Mouse (Mus musculus): ENCODE measurements around the gene Dnase2a. TPM values are rescaled to one million over a fixed set of nuclear protein-coding genes. Genes with fewer than 3 reads are reported as not detected.

Dnase2a gene
- polyA plus RNA-seq, 1 experiment from 2014 or later, result 14.8 TPM

GRCm38 (mm10) chr8:84925557-84925956, 17.2 kb downstream of the Dnase2a start:
- H3K9me3 ChIP-seq, result no peaks in the 10 kb centered on the region
- H3K4me3 ChIP-seq, result no peak overlapping the region
- H3K4me2 ChIP-seq (replicated peaks), result no peak overlapping the region
- no peak overlapping the region for H3K9ac ChIP-seq
- peaks cover 24% of the 10 kb centered on the region for H3K27me3 ChIP-seq
- no peak for ATAC-seq (ENCODE audit: insufficient number of reproducible peaks, insufficient read depth, low FRiP score, low TSS enrichment)
- H3K36me3 ChIP-seq, result no peaks in the 10 kb centered on the region
- no peak overlapping the region for H3K27ac ChIP-seq
- WGBS, result 81% methylated on average over 7 of the region's 7 CpGs
- H3K4me1 ChIP-seq, result no peaks in the 10 kb centered on the region

GRCm38 (mm10) chr8:84927513-84927912, 19.2 kb downstream of the Dnase2a start:
- Histone ChIP-seq H3K9me3 (no peaks in the 10 kb centered on the region), H3K4me1 (no peaks in the 10 kb centered on the region), H3K9ac (no peak overlapping the region), H3K27ac (no peak overlapping the region), H3K27me3 (peaks cover 39% of the 10 kb centered on the region), H3K4me3 (no peak overlapping the region), H3K36me3 (no peaks in the 10 kb centered on the region), H3K4me2 (replicated peaks) (no peak overlapping the region)
- ATAC-seq (ENCODE audit: insufficient number of reproducible peaks, insufficient read depth, low FRiP score, low TSS enrichment), result no peak
- 92% methylated on average over 1 of the region's 1 CpGs for WGBS

DNA sequence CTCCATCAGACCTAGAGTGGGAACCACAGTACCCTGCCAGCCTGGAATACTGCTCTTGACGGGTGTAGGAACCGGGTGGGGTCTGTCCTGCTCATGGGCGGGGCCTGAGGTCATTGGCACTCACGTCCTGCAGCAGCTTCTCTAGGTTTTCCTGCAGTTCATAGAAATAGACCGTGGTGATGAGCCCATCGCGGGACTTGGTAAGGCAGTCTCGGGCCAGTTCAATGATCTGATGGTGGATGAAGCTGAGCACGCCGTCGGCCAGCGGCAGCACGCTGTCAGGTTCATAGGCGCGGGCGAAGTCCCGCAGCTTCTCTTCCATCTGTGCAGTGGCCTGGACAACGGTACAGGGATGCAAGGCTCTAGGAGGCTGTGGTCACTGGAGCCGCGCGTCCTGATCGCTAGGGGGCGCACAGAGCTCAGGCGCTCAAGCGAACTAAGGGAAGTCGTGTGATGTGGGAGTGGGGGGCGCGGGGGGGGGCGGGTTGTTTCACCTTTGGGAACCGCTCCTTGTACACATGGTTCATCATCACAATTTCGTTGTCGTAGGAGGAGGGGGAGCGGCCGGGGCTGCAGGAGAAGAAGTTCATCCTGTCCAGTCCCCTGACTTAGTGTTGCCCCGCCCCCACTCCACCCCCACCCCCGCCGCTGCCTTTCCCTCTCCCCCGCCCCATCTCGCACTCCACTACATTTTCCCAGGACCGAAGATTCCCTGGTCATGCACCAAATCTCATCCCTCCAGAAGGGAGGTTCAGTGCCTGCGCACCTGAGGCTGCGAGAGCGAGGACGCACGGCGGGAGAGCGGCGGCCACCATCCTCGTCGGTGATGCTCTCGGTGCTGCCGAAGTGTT, 20.3 kb downstream of the Dnase2a start:
- peak overlapping the region; percentile 31; the same call in 1 of the 2 replicates for H3K9ac ChIP-seq
- peaks cover 41% of the 10 kb centered on the region for H3K27me3 ChIP-seq
- WGBS, result 4% methylated on average over 47 of the region's 52 CpGs

DNA sequence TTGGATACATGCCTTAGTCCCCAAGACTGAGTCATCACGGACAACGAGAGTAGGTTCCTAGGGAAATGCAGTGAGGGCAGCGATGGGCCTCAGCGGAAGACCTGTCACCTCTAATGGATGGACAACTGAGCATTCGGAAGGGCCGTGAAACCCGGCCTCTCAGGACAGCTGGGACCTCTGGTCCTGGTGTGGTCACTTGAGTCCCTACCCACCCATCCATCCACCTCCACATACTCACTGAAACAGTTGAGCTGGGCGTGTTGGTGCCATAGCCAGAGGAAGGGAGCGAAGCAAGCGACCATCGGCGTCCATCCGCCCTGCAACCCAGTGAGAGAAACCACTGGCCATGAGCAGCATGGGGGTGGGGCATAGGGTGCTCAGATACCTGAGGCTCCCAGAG, 22.2 kb downstream of the Dnase2a start:
- H3K4me1 ChIP-seq, result peaks cover 7% of the 10 kb centered on the region; the same call in 1 of the 2 replicates
- H3K27ac ChIP-seq, result no peak overlapping the region
- no peak overlapping the region for H3K4me2 ChIP-seq (replicated peaks)
- WGBS, result 83% methylated on average over 13 of the region's 13 CpGs
- H3K9ac ChIP-seq, result no peak overlapping the region
- no peaks in the 10 kb centered on the region for H3K36me3 ChIP-seq
- no peak overlapping the region for H3K4me3 ChIP-seq
- no peak for ATAC-seq (ENCODE audit: insufficient number of reproducible peaks, insufficient read depth, low FRiP score, low TSS enrichment)
- H3K9me3 ChIP-seq, result no peaks in the 10 kb centered on the region
- peaks cover 60% of the 10 kb centered on the region for H3K27me3 ChIP-seq

More for the DNA sequence above, 20.3 kb downstream of the Dnase2a start:
- Histone ChIP-seq H3K4me2 (replicated peaks) (peak overlapping the region; percentile 67), H3K9me3 (no peaks in the 10 kb centered on the region), H3K36me3 (no peaks in the 10 kb centered on the region), H3K27ac (no peak overlapping the region), H3K4me3 (peak overlapping the region; percentile 36), H3K4me1 (no peaks in the 10 kb centered on the region)
- ATAC-seq (ENCODE audit: insufficient number of reproducible peaks, insufficient read depth, low FRiP score, low TSS enrichment), result peak; percentile 66; the same call in 1 of the 2 replicates

GRCm38 (mm10) chr8:84933767-84934559, 25.6 kb downstream of the Dnase2a start:
- Histone ChIP-seq H3K9me3 (no peaks in the 10 kb centered on the region), H3K27me3 (peaks cover 83% of the 10 kb centered on the region), H3K27ac (no peak overlapping the region), H3K36me3 (no peaks in the 10 kb centered on the region), H3K4me2 (replicated peaks) (no peak overlapping the region), H3K9ac (no peak overlapping the region), H3K4me3 (no peak overlapping the region), H3K4me1 (peaks cover 16% of the 10 kb centered on the region)
- ATAC-seq (ENCODE audit: insufficient number of reproducible peaks, insufficient read depth, low FRiP score, low TSS enrichment), result no peak
- 77% methylated on average over 16 of the region's 16 CpGs for WGBS

- ATAC-seq (ENCODE audit: insufficient number of reproducible peaks, insufficient read depth, low FRiP score, low TSS enrichment), result peak; percentile 77
- peak overlapping the region; percentile 6; the same call in 1 of the 2 replicates for H3K4me3 ChIP-seq
- no peak overlapping the region for H3K27ac ChIP-seq
- H3K9me3 ChIP-seq, result no peaks in the 10 kb centered on the region
- 2% methylated on average over 15 of the region's 15 CpGs for WGBS
- no peaks in the 10 kb centered on the region for H3K36me3 ChIP-seq
- peaks cover 16% of the 10 kb centered on the region for H3K4me1 ChIP-seq
- peaks cover 78% of the 10 kb centered on the region for H3K27me3 ChIP-seq
- peak overlapping the region; percentile 74; the same call in 1 of the 2 replicates for H3K4me2 ChIP-seq (replicated peaks)
- H3K9ac ChIP-seq, result no peak overlapping the region
These were observed 26.5 kb downstream of the Dnase2a start for GRCm38 (mm10) chr8:84934860-84935259.

DNA sequence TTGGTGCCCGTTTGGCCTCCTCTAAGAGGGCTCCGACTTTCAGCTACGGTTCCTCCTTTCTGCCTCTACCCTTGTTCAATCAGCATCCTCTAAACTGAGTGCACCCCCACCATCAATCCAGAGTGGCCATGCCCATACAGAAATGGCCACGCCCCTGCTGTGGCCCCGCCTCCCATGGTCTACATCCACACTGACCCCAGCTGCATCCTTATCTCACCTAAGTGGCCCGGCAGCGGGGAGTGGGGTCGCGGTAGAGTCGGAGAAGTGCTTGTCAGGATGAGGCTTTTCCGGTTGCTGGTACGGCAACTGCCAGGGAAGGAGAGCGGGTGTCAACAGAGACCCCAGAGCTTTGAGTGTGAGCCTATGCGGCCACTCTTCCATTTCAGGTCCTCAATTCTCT, 27.1 kb downstream of the Dnase2a start:
- Histone ChIP-seq H3K9me3 (no peaks in the 10 kb centered on the region), H3K4me2 (replicated peaks) (peak overlapping the region; percentile 74; the same call in 1 of the 2 replicates), H3K4me3 (peak overlapping the region; percentile 20), H3K36me3 (no peaks in the 10 kb centered on the region), H3K9ac (no peak overlapping the region), H3K27me3 (peaks cover 75% of the 10 kb centered on the region), H3K4me1 (peaks cover 16% of the 10 kb centered on the region), H3K27ac (no peak overlapping the region)
- WGBS, result 3% methylated on average over 14 of the region's 14 CpGs
- no peak for ATAC-seq (ENCODE audit: insufficient number of reproducible peaks, insufficient read depth, low FRiP score, low TSS enrichment)

DNA sequence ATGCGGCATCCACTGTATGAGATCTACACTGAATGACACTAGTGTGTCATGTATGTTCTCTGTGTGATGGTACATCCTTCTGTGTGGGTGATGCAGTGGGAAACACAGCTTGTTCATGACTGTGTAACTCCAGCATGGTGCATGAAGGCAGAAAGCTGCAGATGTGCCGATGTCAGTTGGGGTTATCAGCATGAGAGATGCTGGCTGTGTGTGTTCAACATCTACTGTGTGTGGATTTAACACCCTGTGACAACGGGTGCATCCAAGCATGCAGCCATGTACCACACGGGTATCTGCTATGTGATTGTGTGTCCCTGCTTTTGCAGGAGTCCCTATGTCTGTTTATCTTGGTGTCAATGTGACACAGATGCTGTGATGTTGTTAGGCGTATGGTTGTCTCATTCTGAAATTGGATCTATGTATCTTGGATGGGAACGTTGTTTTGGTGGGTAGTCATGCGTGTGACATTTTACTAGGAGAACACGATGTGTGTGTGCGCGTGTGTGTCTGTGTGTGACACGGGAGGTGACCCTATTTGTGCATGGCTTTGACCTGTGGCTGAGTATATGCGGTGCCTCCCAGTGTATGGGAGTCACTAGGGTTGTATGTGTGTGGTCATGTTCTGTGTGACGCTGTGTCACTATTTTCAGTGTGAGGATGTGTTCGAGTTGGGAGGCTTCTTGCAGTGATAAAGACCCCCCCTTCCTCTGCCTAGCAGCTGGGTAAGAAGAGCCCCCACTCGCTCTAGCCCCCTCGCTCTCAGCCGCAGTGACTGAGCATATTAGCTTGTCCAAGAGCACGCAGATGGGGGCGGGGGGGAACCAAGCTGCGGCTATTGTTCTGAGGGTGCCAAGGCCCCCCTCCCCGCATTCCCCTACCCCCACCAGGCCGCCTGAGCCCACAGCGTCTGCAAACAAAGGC, 27.9 kb downstream of the Dnase2a start:
- no peak overlapping the region for H3K27ac ChIP-seq
- H3K27me3 ChIP-seq, result peaks cover 76% of the 10 kb centered on the region
- peak overlapping the region; percentile 44 for H3K4me3 ChIP-seq
- H3K9ac ChIP-seq, result peak overlapping the region; percentile 41; the same call in 1 of the 2 replicates
- no peaks in the 10 kb centered on the region for H3K9me3 ChIP-seq
- H3K36me3 ChIP-seq, result no peaks in the 10 kb centered on the region
- WGBS, result 24% methylated on average over 23 of the region's 23 CpGs
- H3K4me1 ChIP-seq, result peaks cover 16% of the 10 kb centered on the region
- peak overlapping the region; percentile 74 for H3K4me2 ChIP-seq (replicated peaks)
- no peak for ATAC-seq (ENCODE audit: insufficient number of reproducible peaks, insufficient read depth, low FRiP score, low TSS enrichment)

DNA sequence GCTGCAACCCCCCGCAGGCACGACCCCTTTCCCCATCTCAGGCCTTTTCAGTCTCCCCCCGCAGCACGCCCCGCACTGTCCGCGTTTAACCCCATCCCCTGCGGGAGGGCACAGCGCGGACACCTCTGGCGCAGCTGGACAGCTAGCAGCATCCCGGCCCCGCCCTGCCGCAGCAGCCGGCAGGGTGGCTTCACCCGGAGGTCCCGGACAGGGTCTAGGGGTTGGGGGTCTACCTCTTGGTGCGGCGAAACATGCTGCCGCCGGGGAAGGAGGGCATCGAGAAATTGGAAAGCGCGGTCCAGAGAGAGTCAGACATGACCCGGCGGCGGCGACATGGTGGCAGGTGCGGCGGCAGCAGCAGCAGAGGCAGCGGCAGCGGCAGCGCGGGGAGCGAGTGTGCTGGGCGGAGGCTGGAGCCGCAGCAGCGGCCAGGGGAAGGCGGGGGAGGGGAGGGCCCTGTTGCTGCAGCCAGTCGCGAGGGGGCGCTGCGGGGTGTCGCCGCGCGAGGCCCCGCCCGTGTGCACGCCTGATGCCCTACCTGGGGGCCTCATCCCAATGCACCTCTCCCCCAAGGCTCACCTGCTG, 28.7 kb downstream of the Dnase2a start, which contains the start of gene Mast1:
TSS of gene Mast1 (minus strand) at position 398 of the 585 bp plus-strand sequence.
- H3K36me3 ChIP-seq, result no peaks in the 10 kb centered on the region
- no peak within 1 kb of the TSS for H3K27ac ChIP-seq
- peaks cover 68% of the 10 kb centered on the region for H3K27me3 ChIP-seq
- H3K4me1 ChIP-seq, result peaks cover 16% of the 10 kb centered on the region
- ATAC-seq (ENCODE audit: insufficient number of reproducible peaks, insufficient read depth, low FRiP score, low TSS enrichment), result no peak
- H3K4me3 ChIP-seq, result peak within 1 kb of the TSS; percentile 44
- under 1% methylated on average over 46 of the region's 50 CpGs for WGBS
- H3K4me2 ChIP-seq (replicated peaks), result peak within 1 kb of the TSS; percentile 74
- H3K9ac ChIP-seq, result peak within 1 kb of the TSS; percentile 41
- H3K9me3 ChIP-seq, result no peaks in the 10 kb centered on the region

DNA sequence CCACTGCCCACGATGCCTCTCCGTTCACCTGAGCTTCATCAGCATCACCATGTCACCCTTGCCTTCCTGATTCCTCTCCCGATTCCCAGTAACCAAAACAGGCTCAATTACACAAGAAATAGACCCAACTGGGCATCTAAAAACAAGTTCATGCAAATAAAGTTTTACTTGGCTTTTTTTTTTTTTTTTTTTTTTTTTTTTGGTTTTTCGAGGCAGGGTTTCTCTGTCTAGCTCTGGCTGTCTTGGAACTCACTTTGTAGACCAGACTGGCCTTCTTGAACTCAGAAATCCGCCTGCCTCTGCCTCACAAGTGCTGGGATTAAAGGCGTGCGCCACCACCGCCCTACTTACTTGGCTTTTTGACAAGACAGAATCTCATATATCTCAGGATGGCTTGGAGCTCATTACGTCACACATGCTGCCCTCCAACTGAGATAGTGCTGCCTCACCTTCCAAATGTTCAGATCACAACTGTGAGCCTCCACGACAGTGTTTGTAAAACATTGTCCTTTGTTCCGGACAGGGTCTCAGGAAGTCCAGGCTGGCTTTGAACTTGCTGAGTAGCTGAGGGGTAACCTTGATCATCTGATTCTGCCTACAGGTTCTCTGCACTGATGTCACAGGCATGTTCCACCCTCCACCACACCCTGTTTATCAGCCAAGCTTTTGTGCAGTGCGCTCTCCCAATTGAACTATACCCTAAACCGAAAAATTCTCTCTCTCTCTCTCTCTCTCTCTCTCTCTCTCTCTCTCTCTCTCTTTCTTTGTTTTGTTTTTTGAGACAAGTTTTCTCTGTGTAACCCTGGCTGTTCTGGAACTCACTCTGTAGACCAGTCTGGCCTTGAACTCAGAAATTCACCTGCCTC, 29.5 kb downstream of the Dnase2a start:
- no peak overlapping the region; the same call in 1 of the 2 replicates for H3K4me3 ChIP-seq
- peak overlapping the region; percentile 74; the same call in 1 of the 2 replicates for H3K4me2 ChIP-seq (replicated peaks)
- H3K9me3 ChIP-seq, result no peaks in the 10 kb centered on the region
- peaks cover 69% of the 10 kb centered on the region for H3K27me3 ChIP-seq
- H3K4me1 ChIP-seq, result peaks cover 16% of the 10 kb centered on the region
- 63% methylated on average over 13 of the region's 13 CpGs for WGBS
- no peak overlapping the region for H3K27ac ChIP-seq
- no peak overlapping the region for H3K9ac ChIP-seq
- H3K36me3 ChIP-seq, result no peaks in the 10 kb centered on the region
- no peak for ATAC-seq (ENCODE audit: insufficient number of reproducible peaks, insufficient read depth, low FRiP score, low TSS enrichment)

Measured in embryonic facial prominence, embryonic 12.5 days (tissue).